Mouse (Mus musculus): ENCODE results near the gene Cyp11a1. TPM values are rescaled to one million over a fixed set of nuclear protein-coding genes. Genes with fewer than 3 reads are reported as not detected.
A peak's percentile ranks its signal among the peaks of the same experiment; 100 is the strongest.

The Cyp11a1 gene
- polyA plus RNA-seq, 1 experiment from 2014 or later = 2.3 TPM

DNA sequence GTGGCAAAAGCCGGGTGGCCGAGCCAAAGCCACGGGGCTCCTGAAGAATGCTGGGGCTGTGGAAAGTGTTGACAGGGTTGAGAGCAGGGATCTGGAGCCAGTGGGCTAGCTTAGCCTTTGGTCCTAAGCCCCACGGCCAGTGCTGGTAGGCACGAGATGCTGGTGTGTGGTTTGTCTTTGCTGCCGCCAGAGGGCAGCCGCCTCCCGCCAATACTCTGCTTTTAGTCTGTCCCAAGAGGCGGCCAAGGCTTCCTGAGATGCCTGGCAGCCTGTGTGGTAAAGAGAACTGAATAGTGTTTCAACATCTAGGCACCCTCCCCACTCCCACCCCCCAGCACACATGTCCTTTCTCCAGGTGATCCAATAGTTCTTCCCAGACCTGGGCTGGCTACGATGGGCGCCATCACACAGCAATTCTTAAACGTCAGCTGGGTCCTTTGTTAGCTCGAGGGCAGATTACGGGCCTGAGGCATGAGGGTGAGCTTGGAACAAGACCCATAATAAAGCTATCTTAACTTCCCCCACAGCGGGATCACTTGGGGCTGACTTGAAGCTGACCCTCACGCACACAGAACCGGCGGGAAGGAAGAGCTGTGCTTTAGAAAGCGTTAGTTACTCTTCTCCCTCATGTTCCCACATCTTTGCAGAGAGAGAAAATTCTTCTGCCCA lies 32.4 kb downstream of the Cyp11a1 start:
- H3K27ac ChIP-seq (replicated peaks) = no peak overlapping the region
- 21% methylated on average over 19 of the region's 19 CpGs for WGBS

GRCm38 (mm10) chr9:58040977-58041376 lies 34.8 kb downstream of the Cyp11a1 start:
- no peaks in the 10 kb centered on the region for H3K36me3 ChIP-seq
- H3K9ac ChIP-seq = no peak overlapping the region
- H3K27ac ChIP-seq (replicated peaks) = peak overlapping the region; percentile 11; the same call in 1 of the 2 replicates
- H3K4me1 ChIP-seq (replicated peaks) = peaks cover 60% of the 10 kb centered on the region
- no peaks in the 10 kb centered on the region for H3K9me3 ChIP-seq
- no peak for ATAC-seq (ENCODE audit: low FRiP score, low read depth)
- H3K4me3 ChIP-seq = no peak overlapping the region
- peaks cover 10% of the 10 kb centered on the region for H3K27me3 ChIP-seq
- no peak overlapping the region for H3K4me2 ChIP-seq
- WGBS = 19% methylated on average over 4 of the region's 4 CpGs

More for the DNA sequence above, 32.4 kb downstream of the Cyp11a1 start:
- Histone ChIP-seq H3K27me3 (peaks cover 10% of the 10 kb centered on the region), H3K4me2 (no peak overlapping the region), H3K4me1 (replicated peaks) (peaks cover 36% of the 10 kb centered on the region), H3K9ac (no peak overlapping the region), H3K4me3 (no peak overlapping the region), H3K36me3 (no peaks in the 10 kb centered on the region), H3K9me3 (no peaks in the 10 kb centered on the region)
- ATAC-seq (ENCODE audit: low FRiP score, low read depth) = peak; percentile 80

DNA sequence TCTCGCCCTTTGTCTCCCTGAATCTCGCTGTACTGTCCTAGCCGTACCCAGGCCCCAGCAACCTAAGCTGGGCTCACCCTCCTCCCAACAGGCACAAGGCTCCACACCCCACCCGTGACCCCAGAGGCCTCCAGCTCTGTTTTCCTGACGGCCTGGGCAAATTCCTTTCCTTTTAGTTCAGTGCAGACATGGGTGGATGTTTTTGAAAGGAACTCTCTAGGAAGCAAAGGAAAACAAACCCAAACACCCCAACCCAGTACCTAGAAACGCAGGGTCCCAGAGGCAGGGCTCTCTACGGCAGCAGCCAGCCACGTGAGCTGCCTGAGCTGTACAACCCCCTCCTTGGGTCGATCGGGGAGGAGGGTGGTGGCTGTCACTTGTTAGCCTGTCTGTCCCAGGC lies 36.2 kb downstream of the Cyp11a1 start:
- ATAC-seq (ENCODE audit: low FRiP score, low read depth) = no peak
- no peaks in the 10 kb centered on the region for H3K36me3 ChIP-seq
- H3K4me2 ChIP-seq = no peak overlapping the region
- H3K27ac ChIP-seq (replicated peaks) = 0 out of 2 replicates have a peak overlapping the region, but pooled peaks have one; percentile 10
- peaks cover 60% of the 10 kb centered on the region for H3K4me1 ChIP-seq (replicated peaks)
- no peaks in the 10 kb centered on the region for H3K9me3 ChIP-seq
- no peak overlapping the region for H3K9ac ChIP-seq
- H3K27me3 ChIP-seq = peaks cover 8% of the 10 kb centered on the region
- no peak overlapping the region for H3K4me3 ChIP-seq
- WGBS = 20% methylated on average over 10 of the region's 10 CpGs

GRCm38 (mm10) chr9:58043496-58044017 lies 37.3 kb downstream of the Cyp11a1 start:
- no peak overlapping the region for H3K27ac ChIP-seq (replicated peaks)
- H3K4me3 ChIP-seq = no peak overlapping the region
- ATAC-seq (ENCODE audit: low FRiP score, low read depth) = no peak
- H3K9me3 ChIP-seq = no peaks in the 10 kb centered on the region
- H3K36me3 ChIP-seq = no peaks in the 10 kb centered on the region
- 51% methylated on average over 10 of the region's 10 CpGs for WGBS
- no peak overlapping the region for H3K4me2 ChIP-seq
- H3K27me3 ChIP-seq = no peaks in the 10 kb centered on the region
- no peak overlapping the region for H3K9ac ChIP-seq
- peaks cover 69% of the 10 kb centered on the region for H3K4me1 ChIP-seq (replicated peaks)

- Histone ChIP-seq H3K4me1 (replicated peaks) (peaks cover 76% of the 10 kb centered on the region), H3K27ac (replicated peaks) (peak overlapping the region; percentile 52), H3K4me3 (no peak overlapping the region), H3K9ac (no peak overlapping the region), H3K4me2 (no peak overlapping the region), H3K27me3 (no peaks in the 10 kb centered on the region), H3K36me3 (no peaks in the 10 kb centered on the region), H3K9me3 (no peaks in the 10 kb centered on the region)
- ATAC-seq (ENCODE audit: low FRiP score, low read depth) = peak; percentile 25; the same call in 1 of the 2 replicates
- 13% methylated on average over 10 of the region's 10 CpGs for WGBS
Observed at GRCm38 (mm10) chr9:58044828-58045227, 38.6 kb downstream of the Cyp11a1 start.

GRCm38 (mm10) chr9:58045646-58046045 lies 39.4 kb downstream of the Cyp11a1 start:
- no peaks in the 10 kb centered on the region for H3K9me3 ChIP-seq
- no peaks in the 10 kb centered on the region for H3K36me3 ChIP-seq
- H3K9ac ChIP-seq = no peak overlapping the region
- 0 out of 2 replicates have a peak overlapping the region, but pooled peaks have one; percentile 52 for H3K27ac ChIP-seq (replicated peaks)
- WGBS = 15% methylated on average over 4 of the region's 4 CpGs
- H3K4me3 ChIP-seq = no peak overlapping the region
- ATAC-seq (ENCODE audit: low FRiP score, low read depth) = no peak
- H3K4me2 ChIP-seq = no peak overlapping the region
- H3K4me1 ChIP-seq (replicated peaks) = peaks cover 75% of the 10 kb centered on the region
- no peaks in the 10 kb centered on the region for H3K27me3 ChIP-seq

GRCm38 (mm10) chr9:58047061-58047460 lies 40.9 kb downstream of the Cyp11a1 start:
- no peak overlapping the region for H3K4me2 ChIP-seq
- no peak overlapping the region for H3K4me3 ChIP-seq
- no peaks in the 10 kb centered on the region for H3K27me3 ChIP-seq
- peaks cover 67% of the 10 kb centered on the region for H3K4me1 ChIP-seq (replicated peaks)
- 85% methylated on average over 10 of the region's 10 CpGs for WGBS
- no peaks in the 10 kb centered on the region for H3K36me3 ChIP-seq
- H3K9me3 ChIP-seq = no peaks in the 10 kb centered on the region
- H3K27ac ChIP-seq (replicated peaks) = no peak overlapping the region
- ATAC-seq (ENCODE audit: low FRiP score, low read depth) = no peak
- H3K9ac ChIP-seq = no peak overlapping the region

- H3K36me3 ChIP-seq = no peaks in the 10 kb centered on the region
- 8% methylated on average over 6 of the region's 6 CpGs for WGBS
- H3K4me2 ChIP-seq = no peak overlapping the region
- 0 out of 2 replicates have a peak overlapping the region, but pooled peaks have one; percentile 0 for H3K9ac ChIP-seq
- H3K27ac ChIP-seq (replicated peaks) = peak overlapping the region; percentile 77
- H3K9me3 ChIP-seq = no peaks in the 10 kb centered on the region
- no peak overlapping the region for H3K4me3 ChIP-seq
- ATAC-seq (ENCODE audit: low FRiP score, low read depth) = 0 out of 2 replicates have a peak, but pooled peaks have one; percentile 47
- peaks cover 56% of the 10 kb centered on the region for H3K4me1 ChIP-seq (replicated peaks)
- no peaks in the 10 kb centered on the region for H3K27me3 ChIP-seq
Observed at GRCm38 (mm10) chr9:58048621-58049020, 42.4 kb downstream of the Cyp11a1 start.

DNA sequence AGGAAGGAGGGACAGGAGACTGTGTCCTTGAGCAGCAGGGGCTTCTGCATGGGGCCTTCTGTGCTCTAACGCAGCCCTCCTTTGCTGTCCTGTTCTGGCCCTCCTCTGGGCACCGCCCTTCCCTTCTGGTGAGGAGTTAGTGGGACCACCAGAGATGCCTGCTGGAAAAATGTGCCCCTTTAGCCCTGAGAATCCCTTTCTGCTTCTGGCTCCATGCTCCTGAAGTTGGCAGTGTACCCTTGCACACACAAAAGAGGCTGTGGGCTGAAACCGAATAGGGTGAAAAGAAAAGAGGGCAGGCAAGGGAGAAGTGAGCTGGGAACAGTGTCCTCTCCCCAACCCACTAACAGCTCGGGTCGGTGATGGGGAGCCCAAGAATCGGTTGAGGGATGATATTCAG lies 43.0 kb downstream of the Cyp11a1 start:
- no peak for ATAC-seq (ENCODE audit: low FRiP score, low read depth)
- H3K4me1 ChIP-seq (replicated peaks) = peaks cover 56% of the 10 kb centered on the region

DNA sequence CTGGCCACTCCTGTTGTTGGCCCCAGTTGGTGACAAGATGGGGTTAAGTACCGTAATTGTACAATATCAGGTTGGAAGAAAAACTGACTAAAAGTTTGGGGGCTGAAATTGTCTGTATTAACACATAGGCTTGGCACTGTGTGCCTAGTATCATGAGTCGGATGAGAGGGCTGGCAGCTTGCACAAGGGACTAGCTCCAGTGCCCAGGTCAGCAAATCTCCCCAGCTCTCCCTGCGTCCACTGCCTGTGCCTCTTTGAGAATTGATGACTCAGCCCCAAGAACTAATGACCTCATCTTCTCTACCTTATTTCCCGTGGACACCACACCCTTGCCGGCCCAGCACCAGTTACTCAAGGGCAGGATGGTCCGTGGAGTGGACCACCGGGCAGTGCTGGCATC lies 43.6 kb downstream of the Cyp11a1 start:
- H3K27me3 ChIP-seq = no peaks in the 10 kb centered on the region
- no peaks in the 10 kb centered on the region for H3K9me3 ChIP-seq
- no peak overlapping the region for H3K4me2 ChIP-seq
- no peak overlapping the region for H3K27ac ChIP-seq (replicated peaks)
- H3K4me1 ChIP-seq (replicated peaks) = peaks cover 50% of the 10 kb centered on the region
- WGBS = 76% methylated on average over 7 of the region's 7 CpGs
- H3K36me3 ChIP-seq = no peaks in the 10 kb centered on the region
- no peak overlapping the region for H3K4me3 ChIP-seq
- H3K9ac ChIP-seq = no peak overlapping the region
- ATAC-seq (ENCODE audit: low FRiP score, low read depth) = no peak

More for the DNA sequence above, 43.0 kb downstream of the Cyp11a1 start:
- no peak overlapping the region for H3K4me3 ChIP-seq
- no peaks in the 10 kb centered on the region for H3K27me3 ChIP-seq
- 31% methylated on average over 6 of the region's 6 CpGs for WGBS
- H3K9ac ChIP-seq = no peak overlapping the region
- peak overlapping the region; percentile 77 for H3K27ac ChIP-seq (replicated peaks)
- no peaks in the 10 kb centered on the region for H3K36me3 ChIP-seq
- H3K4me2 ChIP-seq = no peak overlapping the region
- H3K9me3 ChIP-seq = no peaks in the 10 kb centered on the region

GRCm38 (mm10) chr9:58051937-58052336 lies 45.7 kb downstream of the Cyp11a1 start:
- H3K4me2 ChIP-seq = no peak overlapping the region
- no peak for ATAC-seq (ENCODE audit: low FRiP score, low read depth)
- no peak overlapping the region for H3K9ac ChIP-seq
- H3K36me3 ChIP-seq = no peaks in the 10 kb centered on the region
- H3K27me3 ChIP-seq = no peaks in the 10 kb centered on the region
- H3K4me1 ChIP-seq (replicated peaks) = peaks cover 49% of the 10 kb centered on the region
- no peaks in the 10 kb centered on the region for H3K9me3 ChIP-seq
- H3K4me3 ChIP-seq = no peak overlapping the region
- peak overlapping the region; percentile 36; the same call in 1 of the 2 replicates for H3K27ac ChIP-seq (replicated peaks)
- 33% methylated on average over 5 of the region's 5 CpGs for WGBS

GRCm38 (mm10) chr9:58053102-58053501 lies 46.9 kb downstream of the Cyp11a1 start:
- Histone ChIP-seq H3K27ac (replicated peaks) (no peak overlapping the region), H3K27me3 (no peaks in the 10 kb centered on the region), H3K9me3 (no peaks in the 10 kb centered on the region), H3K4me2 (no peak overlapping the region), H3K4me1 (replicated peaks) (peaks cover 44% of the 10 kb centered on the region), H3K9ac (no peak overlapping the region), H3K4me3 (no peak overlapping the region), H3K36me3 (no peaks in the 10 kb centered on the region)
- 0 out of 2 replicates have a peak, but pooled peaks have one; percentile 13 for ATAC-seq (ENCODE audit: low FRiP score, low read depth)
- 14% methylated on average over 3 of the region's 3 CpGs for WGBS

Measured in hindbrain, embryonic 15.5 days (tissue).